Mouse (Mus musculus) layer of hippocampus, adult 9-11 months (tissue): Measurements from ENCODE around the gene Fgd5.
A peak's percentile ranks its signal among the peaks of the same experiment; 100 is the strongest.

Source experiments
- DNase-seq: peaks from one replicate; pipeline ENCODE4 v3.0.0; 2022

Fgd5 gene

DNA sequence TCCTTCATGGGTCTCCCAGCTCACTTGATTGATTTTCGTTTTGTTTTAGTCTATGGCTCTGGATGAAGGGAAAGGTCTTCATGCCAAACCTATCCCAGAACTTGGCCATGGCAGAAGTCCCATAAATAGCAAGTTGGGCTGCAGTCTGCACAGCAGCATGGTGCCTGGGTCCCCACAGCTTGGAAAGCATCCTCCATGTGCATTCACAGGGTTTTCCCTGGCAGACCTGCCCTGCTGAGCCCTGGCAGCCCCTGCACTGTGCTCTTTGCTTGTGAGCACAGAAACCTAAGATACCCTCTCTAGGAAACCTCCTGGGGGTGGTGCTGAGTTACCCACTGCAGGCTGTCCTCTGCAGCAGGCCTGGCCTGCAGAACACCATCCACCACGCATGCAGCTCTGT is 32.2 kb downstream of the Fgd5 start:
- no peak for DNase-seq

DNA sequence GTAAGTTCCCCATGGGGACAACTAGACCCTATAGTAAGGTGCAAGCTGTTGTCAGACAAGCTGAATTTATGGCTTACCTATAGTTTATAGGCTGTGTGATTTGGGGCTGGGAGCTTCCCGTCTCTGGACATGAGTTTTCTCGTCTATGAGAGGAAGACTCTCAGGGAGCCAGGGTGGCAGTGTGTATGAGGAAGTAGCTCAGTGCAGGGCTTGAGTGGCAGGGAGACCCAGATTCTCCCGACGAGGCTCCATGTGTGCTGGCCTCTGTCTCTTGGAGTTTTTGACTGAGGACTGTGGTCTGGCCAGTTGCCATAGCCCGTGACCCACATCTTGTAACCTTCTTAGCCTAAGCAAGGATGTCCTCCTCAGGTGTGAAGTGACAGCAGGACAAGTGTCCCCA is 33.7 kb downstream of the Fgd5 start:
- DNase-seq, result no peak

DNA sequence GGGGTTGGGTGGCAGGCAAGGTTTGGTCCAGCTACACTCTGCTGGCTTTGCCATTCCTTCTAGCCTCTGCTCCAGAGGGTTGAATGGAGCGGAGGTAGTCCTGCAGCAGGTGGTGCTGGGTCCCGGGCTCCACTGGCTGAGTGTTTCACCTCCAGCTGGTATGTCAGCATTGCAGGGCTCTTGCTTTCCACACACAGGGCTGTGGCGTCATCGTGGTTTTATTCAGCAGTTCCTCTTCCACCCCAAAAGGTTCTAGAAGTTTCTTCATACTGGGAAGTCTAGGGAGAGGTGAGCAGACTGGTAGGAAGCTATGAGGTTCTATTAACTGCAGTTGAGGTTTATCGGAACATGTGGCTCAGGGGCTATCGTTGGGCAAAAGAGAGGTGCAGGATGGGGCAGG is 34.4 kb downstream of the Fgd5 start:
- no peak for DNase-seq

DNA sequence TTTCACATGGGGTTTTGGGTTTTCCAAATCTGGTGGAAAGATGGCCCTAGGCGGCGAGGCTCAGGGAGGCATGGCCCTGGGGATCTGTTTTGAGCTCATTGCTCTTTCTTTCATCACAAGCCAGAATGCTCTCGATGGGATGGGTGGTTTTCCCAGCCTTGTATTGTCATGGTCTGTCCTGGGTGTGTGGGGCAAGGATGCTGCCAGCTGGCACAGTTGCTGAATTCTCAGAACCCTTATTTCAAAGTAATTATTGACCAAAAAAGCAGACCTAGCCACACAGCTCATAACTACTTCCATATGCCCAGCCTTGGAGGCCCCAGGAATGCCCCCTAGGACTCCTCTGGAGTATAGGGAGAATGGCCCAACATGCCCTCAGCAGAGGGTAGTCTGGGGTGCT is 34.9 kb downstream of the Fgd5 start:
- no peak for DNase-seq

DNA sequence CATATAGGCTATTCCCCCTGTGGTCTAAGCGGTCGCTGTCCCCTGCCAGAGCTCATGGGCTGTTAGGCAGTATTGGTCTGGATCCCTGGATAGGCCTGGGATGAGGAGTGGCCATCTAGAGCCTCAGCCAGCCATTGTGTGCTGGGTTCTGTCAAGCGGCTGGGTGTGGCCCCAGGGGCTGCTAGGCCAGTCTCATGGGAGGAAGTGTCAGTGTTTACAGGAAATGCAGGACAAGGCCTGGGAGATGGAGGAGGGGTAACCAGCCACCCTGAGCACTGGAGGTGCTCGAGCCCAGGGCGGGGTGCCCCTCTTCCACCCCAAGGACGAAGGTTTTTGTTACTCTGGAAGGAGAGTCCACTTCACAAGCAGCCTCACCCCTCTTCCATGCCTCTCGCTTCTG is 36.3 kb downstream of the Fgd5 start:
- DNase-seq, result no peak

DNA sequence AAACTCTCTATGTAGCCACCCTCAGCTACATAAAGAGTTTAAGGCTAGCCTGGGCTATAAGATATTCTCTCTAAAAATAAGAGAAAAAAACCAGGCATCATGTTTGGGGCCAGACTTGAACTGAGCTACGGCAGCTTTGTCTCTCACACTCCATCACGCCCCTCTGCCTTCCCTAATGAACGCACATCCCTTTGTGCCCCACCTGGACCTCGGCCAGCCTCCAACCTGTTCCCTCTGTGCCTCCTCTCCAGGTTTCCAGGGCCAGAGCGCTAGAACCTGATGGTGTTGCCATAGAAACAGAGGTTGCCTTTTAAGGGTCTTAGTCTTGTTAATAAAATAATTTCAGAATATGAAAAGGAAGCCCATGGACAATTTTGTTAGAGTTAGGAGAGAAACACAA is 37.2 kb downstream of the Fgd5 start:
- DNase-seq, result no peak

DNA sequence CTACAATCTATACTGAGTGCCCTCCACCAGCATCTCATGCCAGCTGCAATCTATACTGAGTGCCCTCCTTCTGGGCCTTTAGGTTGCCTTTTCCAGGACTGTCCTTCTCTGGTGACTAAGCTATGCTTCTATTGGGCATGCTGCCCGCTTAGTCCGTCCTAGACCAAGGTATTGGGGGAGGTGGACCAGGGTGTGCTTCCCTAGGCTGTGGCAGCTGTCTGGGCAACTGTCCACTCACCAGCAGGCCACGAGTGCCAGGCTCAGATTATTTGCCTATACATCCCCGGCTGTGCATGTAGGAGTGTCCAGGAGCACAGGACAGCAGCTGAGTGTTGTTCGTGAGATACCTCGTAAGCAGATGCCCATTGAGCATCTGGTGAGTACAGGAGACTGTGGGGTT is 38.1 kb downstream of the Fgd5 start:
- DNase-seq, result no peak

DNA sequence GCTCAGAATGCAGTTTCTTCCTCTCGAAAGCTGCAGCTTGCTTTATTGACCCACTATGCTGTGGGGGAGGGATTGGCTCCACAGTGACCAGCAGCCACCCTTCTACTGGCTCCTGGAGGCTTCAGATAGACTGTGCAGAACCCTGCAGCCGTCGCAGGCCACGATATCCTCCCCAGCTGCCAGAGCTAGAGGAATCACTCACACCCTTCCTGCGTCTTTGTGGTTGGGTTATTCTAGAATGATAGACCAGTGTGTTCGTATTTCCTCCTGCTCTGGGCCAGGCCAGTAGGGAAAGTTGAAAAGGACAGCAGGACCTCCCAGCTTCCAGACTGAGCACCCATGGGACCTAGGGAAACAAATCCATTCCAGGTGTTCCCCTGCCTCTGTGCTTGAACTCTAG is 39.7 kb downstream of the Fgd5 start:
- no peak for DNase-seq

DNA sequence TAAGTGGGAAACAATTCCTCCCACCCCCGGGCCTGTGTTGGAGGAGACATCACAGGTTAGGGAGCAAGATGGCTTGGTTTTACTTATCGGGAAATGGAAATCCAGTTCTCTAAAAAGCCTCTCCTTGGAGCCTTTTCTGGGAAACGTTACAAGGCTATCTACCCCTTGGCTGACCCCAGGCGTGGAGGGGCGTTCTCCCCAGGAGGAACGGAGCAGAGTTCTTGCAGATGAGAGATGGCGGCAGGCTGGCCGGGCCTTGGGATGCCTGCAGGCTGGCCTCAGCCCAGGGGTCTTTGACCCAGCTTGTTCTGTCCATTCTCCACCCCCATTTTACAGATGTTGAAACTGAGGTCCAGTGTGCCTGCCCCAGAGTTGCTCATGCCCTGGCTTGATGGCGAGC is 42.4 kb downstream of the Fgd5 start:
- DNase-seq, result no peak

DNA sequence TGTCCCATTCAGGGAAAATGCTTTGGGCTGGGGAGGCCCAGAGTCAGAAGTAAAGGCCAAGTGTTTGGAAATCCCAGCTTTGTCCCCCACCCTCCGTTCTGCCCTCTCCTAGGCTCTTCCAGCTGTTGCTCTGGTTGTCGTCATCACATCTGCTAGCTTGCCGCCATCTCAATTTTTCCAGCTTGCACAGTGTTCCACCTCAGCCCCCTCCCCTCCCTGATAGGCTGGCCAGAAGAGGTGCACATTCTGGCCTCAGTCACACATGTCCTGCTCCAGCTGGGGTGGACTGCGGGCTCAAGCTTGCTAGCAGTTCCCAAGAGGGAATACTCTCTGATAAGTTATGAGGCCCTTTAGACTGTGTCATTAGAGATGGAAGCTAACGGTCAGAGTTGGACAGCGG is 42.8 kb downstream of the Fgd5 start:
- DNase-seq, result no peak

DNA sequence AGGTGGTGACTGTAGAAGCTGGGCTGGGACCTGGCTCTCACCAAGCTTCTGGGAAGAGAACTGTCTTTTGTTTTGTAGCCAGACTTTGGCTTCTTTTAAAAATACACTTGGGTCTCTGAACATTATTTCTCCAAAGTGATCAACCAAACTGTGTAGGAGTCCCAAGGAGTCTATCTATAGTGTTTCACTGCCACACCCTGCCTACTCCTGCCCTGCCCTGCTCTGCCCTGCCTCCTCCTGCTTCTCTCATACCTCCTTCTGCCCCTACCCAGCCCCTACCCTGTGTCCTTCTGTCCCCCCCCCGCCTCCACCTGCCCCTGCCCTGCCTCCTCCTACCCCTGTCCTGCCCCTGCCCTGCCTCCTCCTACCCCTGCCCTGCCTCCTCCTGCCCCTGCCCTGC is 46.6 kb downstream of the Fgd5 start:
- no peak for DNase-seq

DNA sequence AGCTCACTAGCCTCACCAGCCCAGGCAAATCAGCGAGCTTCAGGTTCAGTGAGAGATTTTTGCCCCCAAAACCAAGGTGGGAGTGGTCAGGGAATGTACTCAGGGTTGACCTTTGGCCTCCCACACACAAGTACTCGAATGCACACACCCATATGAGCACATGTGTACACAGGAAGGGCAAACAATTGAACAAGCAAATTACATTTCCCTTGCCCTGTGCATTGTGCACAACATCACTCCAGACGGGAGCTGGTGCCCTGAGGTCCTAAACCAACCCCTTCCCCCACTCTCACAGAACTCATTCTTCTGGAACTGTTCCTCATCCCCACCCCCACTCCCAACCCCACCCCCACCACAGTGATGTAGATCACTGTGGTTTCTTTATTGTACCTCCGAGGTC is 48.7 kb downstream of the Fgd5 start:
- DNase-seq, result no peak

DNA sequence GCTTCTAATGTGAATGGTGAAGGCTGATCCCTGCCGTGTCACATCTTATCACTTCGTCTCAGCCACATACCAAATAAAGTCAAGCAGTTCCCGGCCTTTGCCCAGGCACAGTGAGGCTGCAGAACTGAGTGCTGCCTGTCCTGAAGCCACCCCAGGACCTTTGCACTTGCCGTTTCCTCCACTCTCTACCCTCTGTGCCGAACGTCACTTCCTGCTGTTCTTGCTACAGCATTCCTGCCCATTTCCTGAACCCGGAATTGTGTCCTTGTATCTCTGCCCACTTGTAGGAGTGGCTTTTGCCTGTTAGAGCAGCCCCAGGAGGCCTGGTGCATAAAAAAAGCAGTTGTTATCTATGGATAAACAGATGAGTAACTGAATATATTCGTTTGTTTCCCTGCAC is 52.0 kb downstream of the Fgd5 start:
- DNase-seq, result no peak

DNA sequence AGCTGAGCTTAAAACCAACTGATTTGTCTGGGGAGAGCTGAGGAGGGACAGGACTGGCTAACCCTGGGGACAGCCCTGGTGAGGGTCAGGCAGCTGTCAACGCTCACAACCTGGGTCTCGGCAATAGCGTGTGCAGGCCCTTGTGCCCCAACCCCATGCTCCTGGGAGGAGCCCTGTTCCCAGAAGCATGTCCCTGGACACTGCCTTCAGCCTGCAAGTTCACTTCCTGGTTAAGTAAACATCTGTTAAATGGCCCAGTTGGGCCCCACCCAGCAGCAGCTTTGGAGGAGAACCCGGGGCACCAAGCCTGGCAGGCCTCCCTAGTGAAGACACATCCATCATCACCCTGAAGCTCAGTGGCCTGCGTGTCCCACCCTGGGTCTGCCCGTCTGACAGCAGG is 56.0 kb downstream of the Fgd5 start:
- DNase-seq, result no peak

DNA sequence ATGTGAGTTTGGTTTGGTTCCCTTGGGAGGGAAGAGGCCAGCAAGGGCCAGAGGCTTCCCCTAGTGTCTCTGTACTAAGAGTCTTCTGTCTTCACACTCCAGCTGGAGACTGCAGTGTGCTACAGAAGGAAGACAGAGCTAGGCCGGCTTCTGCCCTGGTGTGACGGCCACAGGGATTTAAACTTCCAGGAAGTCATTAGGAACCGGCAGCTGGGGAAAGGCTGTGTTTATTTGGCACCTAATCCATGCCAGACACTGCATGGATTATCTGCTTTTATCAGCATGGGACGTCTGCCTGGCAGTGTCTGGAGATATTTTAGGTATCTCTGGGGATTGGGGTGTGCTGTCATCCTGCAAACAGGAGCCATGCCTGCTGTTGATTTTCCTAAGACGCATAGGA is 57.7 kb downstream of the Fgd5 start:
- no peak for DNase-seq

DNA sequence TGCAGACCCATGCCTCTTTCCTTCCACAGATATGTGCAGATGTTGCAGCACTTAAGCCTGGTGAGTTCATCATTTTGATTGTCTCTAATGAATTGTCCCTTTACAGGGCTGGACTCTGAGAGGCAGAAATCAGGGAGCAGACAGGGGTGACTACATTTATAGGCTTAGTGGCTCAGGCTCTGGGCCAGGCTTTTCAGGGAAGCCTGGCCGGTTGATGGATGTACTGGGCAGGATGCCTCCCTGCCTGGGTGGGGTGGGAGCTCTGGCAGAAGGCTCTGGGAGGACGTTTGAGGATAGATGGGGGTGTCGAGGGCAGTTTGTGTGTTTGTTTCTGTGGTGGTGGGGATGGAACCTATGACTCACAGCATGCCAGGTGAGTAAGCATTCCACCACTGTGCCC is 59.5 kb downstream of the Fgd5 start:
- no peak for DNase-seq

DNA sequence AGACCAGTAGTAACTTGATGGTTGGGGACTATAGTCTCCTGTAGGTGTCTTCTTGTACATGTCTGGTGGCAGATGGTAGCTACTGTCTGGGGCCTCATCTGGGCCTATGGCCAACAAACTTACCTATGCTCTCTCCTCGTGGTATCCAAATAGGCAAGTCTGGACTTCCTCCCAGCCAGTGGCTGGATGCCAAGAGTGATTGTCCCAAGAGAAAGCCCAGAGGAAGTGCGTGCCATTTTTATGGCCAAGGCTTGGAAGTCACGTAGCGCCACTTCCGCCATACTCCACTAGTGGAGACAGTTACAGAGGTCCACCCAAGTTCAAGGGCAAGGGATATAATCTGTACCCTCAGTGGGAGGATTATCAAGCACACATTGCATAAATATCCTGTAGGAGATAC is 62.6 kb downstream of the Fgd5 start:
- DNase-seq, result no peak

DNA sequence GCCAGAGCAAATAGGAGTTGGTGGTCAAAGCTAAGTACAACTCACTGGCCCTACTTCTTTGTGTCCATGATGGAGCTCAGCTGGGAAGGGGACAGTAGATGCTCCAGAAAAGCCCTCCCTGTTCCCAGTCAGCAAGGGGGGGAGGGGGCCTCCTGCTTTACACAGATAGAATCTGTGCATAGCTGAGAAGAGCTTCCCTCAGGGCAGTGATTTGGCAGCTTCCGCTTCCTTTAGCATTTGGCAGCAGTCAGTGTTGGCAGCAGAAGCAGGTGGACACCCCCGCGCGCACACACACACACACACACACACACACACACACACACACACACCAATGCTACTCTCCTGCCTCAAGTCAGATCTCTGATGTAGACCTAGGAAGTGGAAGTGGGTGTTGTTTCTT is 63.4 kb downstream of the Fgd5 start:
- DNase-seq, result no peak

DNA sequence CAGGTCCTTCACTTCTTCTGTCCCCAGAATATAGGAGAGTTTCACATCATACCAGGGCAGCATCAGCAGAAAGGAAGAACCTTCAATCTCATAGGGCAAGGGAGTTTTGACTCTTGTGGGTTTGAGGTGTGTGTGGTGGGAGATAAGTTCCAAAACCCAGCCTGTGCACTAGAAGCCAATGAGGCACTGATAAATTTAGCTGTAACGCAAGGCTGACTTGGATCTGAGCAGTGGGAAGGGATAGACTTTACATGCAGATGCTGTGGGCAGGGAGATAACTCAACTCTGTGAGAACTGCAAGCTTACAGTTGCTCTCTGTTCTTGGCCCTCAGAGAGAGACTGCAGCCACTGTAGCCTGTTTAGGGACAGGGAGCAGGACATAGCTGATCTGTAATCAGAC is 64.2 kb downstream of the Fgd5 start:
- no peak for DNase-seq

DNA sequence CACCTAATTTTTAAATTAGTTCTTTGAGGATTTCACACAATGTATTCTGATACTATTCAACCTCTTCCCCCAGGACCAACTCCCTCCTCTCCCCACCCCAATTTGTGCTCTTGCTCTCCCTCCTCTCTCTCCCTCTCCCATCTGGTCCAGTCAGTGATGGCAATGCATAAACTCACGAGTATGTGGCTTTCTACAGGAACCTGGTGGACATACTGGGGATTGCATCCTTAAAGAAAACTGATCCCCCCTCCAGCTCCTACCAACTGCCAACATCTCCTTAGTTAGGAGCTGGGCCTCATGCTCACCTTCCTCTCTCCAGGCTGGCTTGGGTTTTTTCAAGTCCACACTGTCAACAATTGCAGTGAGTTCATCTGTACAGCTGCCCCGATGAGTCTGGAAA is 79.1 kb downstream of the Fgd5 start:
- no peak for DNase-seq

DNA sequence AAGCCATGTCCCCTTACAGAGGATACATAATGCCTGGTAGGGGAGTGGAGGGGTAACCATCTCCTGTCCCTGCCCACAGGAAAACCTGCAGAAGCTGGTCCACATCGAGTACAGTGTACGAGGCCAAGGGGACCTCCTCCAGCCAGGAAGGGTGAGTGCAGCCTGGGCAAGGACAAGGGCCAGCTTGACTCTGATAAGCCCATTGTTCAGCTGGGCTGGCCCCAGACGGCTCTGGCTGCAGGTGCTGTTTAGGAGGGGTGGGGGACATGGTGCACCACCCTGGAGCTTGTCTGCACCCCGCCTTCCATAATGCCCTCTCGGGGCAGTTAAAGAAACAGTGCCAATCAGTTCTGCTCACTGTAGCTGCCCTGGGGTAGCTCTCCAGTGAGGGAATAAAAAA is 83.0 kb downstream of the Fgd5 start:
- no peak for DNase-seq

DNA sequence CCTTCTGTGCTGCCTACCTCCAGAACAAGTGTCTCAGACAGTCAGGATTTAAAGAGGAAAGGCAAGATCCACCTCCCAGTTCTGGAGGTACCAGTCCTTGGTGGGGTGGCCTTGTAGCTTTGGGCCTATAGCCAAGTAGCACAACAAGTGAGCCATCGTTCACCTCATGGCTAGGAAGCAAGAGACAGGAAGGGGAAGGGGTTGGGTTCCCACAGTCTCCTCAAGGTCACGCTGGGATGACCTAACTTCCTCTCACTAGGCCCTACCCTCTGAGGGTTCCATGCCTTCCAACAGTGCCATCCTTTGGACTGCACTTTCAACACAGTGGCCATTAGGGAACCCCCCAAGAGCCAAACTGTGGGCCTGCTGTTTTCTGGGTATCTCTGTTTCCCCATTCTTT is 84.8 kb downstream of the Fgd5 start:
- DNase-seq, result no peak

DNA sequence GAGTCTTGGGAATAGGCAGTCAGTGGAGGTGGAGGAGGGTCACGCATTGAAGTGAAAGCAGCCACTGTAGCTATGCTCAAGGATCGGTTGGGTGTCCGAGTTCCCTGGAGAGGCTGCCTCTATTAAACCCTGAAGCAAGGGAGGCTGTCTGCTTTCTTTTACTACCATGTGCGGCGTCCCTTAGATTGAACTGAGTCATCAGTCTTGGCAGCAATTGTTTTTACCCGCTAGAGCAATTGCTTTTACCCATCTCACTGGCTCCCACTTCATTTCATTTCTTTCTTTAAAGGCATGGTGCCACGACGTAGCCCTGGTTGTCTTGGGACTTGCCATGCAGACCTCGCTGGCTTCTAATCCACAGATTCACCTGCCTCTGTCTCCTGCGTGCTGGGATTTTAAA is 85.4 kb downstream of the Fgd5 start:
- DNase-seq, result no peak

DNA sequence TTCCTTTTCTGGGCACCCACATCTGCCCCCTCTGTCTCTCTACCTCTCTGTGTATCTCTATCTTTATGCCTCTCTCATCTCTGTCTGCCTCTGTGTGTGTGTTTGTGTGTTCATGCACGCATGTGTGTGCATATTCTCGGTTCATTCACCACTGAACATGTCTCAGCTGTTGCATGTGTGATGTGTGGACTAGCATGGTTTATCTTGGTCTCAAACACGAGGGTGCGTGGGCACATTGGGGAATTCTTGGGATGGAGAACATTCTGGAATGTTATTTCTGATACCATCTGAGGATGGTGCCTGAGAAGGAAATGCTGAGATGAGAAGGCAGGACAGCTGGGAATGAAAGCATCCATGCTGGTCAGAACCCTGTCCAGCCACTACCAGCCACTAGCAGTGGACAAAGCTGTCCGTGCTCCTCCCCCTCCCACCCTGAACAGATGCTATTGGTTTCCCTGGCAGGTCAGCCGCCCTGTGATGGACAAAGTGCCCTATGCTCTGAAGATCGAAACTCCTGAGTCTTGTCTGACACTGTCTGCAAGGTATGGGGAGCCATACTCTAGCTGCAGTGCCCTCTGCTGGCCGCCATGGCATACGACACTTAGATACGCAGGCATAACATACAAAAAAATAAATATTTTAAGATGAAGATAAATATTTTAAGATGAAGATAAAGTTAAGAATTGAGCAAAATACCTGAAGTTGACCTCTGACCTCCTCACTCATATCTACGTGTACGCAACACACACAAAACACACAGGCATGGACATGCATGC is 87.2 kb downstream of the Fgd5 start:
- DNase-seq, result peak; percentile 20

DNA sequence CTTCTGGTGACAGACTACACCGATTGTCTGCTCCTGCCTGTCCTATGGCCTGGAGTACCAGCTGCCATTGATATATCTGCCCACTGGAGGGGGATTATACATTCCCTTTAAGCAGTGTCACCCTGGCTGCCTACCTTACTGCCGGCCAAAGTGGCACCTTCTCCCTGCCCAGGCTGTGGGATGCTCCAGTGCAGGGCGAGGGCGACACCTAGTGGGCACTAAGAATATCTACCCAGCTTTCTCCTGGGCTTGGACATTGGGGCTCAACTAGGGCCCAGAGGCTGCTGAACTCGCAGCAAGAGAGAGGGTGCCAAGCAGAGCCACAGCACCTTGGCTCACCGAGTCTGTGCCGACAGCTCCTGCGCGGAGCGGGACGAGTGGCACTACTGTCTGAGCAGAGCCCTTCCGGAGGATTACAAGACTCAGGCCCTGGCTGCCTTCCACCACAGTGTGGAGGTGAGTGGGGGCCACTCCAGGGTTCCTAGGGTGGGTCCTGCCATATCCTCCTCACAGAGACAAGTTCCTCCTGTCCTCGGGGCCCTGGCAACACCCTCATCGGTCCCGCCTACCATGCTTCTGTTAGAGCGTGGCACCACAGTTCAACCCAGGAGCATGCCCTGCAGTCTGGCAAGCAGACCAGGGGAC is 88.6 kb downstream of the Fgd5 start:
- DNase-seq, result peak; percentile 20
